Mouse (Mus musculus) midbrain, embryonic 16.5 days (tissue): ENCODE data around the gene Mast2. TPM values are rescaled to one million over a fixed set of nuclear protein-coding genes. Genes with fewer than 3 reads are reported as not detected.

Experiments
- ATAC-seq: fragments of 200-750 bp; cut with Nextera tagmentation; 2 replicates; pipeline ENCODE4 v1.8.0; 2017; ENCODE audit warnings: moderate TSS enrichment
- H3K27ac ChIP-seq: fragments of 300-500 bp; sonication (generic); 2 replicates; pipeline ENCODE4 v1.5.1; 2014; ENCODE audit warnings: mild to moderate bottlenecking, low read length, mixed read lengths
- H3K27me3 ChIP-seq: fragments of 300-500 bp; sonication (generic); 2 replicates; pipeline ENCODE4 v1.6.1; 2014; ENCODE audit warnings: low read depth, low read length, mixed read lengths; ENCODE audit not compliant: control insufficient read depth, insufficient read depth
- H3K36me3 ChIP-seq: fragments of 300-500 bp; sonication (generic); 2 replicates; pipeline ENCODE4 v1.6.1; 2014; ENCODE audit warnings: mild to moderate bottlenecking, low read length, moderate library complexity, mixed read lengths; ENCODE audit not compliant: control insufficient read depth, insufficient read depth
- H3K4me1 ChIP-seq: fragments of 300-500 bp; sonication (generic); 2 replicates; pipeline ENCODE4 v1.6.1; 2014; ENCODE audit warnings: mild to moderate bottlenecking, low read length, mixed read lengths; ENCODE audit not compliant: control insufficient read depth, insufficient read depth
- H3K4me2 ChIP-seq: fragments of 300-500 bp; sonication (generic); 2 replicates; pipeline ENCODE4 v1.6.1; 2014; ENCODE audit warnings: mild to moderate bottlenecking, low read length, mixed read lengths
- H3K4me3 ChIP-seq: fragments of 300-500 bp; sonication (generic); 2 replicates; pipeline ENCODE4 v1.5.1; 2014; ENCODE audit warnings: low read depth, mild to moderate bottlenecking, low read length, moderate library complexity, mixed read lengths
- H3K9ac ChIP-seq: fragments of 300-500 bp; sonication (generic); 2 replicates; pipeline ENCODE4 v1.6.1; 2014; ENCODE audit warnings: low read depth, low read length, mixed read lengths
- H3K9me3 ChIP-seq: fragments of 300-500 bp; sonication (generic); replicated peaks from 2 replicates; pipeline ENCODE4 v1.6.1; 2014; ENCODE audit warnings: mild to moderate bottlenecking, low read length, mixed read lengths; ENCODE audit not compliant: control insufficient read depth, poor library complexity, severe bottlenecking
- WGBS: fragments of 180-500 bp; shearing (Covaris S2); extraction: QIAGEN DNeasy Blood & Tissue Kit; methylation state at CpG from one replicate; pipeline ENCODE4 v1.1.7; 2014; 5-methylcytosine and 5-hydroxymethylcytosine counted together
- polyA plus RNA-seq: library from polyadenylated mRNA; unstranded; fragments of >200 nt; fragmentation: Nextera tagmentation; extraction: Ambion mirVana; gene quantifications from 2 replicates; pipeline ENCODE4 v1.2.1, GENCODE M21; 2015

The Mast2 gene
- polyA plus RNA-seq, 1 experiment from 2014 or later: 47.2 TPM

GRCm38 (mm10) chr4:116435626-116436025 is 28.4 kb downstream of the Mast2 start:
- Histone ChIP-seq H3K4me3 (no peak overlapping the region), H3K27ac (no peak overlapping the region), H3K9ac (no peak overlapping the region), H3K27me3 (no peaks in the 10 kb centered on the region), H3K36me3 (peaks cover 7% of the 10 kb centered on the region; the same call in 1 of the 2 replicates), H3K4me1 (no peaks in the 10 kb centered on the region), H3K4me2 (no peak overlapping the region), H3K9me3 (no peaks in the 10 kb centered on the region)
- ATAC-seq: no peak
- WGBS: 96% methylated on average over 4 of the region's 4 CpGs

DNA sequence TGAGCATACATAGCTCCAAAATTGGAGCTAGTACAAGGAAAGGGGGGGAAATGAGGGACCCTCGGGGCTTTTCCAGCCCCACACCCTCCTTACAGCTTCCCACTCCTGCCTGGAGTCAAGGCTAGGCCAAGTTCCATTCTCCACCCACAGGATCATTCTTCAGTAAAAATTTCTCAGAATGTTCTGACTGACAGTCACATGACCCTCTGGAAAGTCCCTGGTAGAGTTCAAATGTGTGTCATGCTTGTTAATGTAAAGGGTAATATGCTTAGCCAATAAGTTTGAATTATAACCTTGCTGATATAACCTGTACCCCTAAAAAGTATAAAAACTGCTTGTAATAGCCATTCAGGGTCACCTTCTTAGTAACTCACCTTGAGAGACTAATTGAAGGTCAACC is 41.8 kb downstream of the Mast2 start:
- no peak overlapping the region for H3K27ac ChIP-seq
- H3K36me3 ChIP-seq: peaks cover 4% of the 10 kb centered on the region; the same call in 1 of the 2 replicates
- H3K4me1 ChIP-seq: no peaks in the 10 kb centered on the region
- H3K4me3 ChIP-seq: no peak overlapping the region
- no peaks in the 10 kb centered on the region for H3K27me3 ChIP-seq
- H3K9me3 ChIP-seq: no peaks in the 10 kb centered on the region
- no peak overlapping the region for H3K9ac ChIP-seq
- no peak for ATAC-seq
- H3K4me2 ChIP-seq: no peak overlapping the region
- WGBS: 92% methylated on average over 1 of the region's 1 CpGs

- Histone ChIP-seq H3K4me1 (no peaks in the 10 kb centered on the region), H3K4me3 (no peak overlapping the region), H3K9me3 (no peaks in the 10 kb centered on the region), H3K9ac (no peak overlapping the region), H3K36me3 (peaks cover 4% of the 10 kb centered on the region; the same call in 1 of the 2 replicates), H3K27me3 (no peaks in the 10 kb centered on the region), H3K27ac (no peak overlapping the region), H3K4me2 (no peak overlapping the region)
- 92% methylated on average over 3 of the region's 3 CpGs for WGBS
- no peak for ATAC-seq
Measured at GRCm38 (mm10) chr4:116421170-116421569, 42.8 kb downstream of the Mast2 start.

DNA sequence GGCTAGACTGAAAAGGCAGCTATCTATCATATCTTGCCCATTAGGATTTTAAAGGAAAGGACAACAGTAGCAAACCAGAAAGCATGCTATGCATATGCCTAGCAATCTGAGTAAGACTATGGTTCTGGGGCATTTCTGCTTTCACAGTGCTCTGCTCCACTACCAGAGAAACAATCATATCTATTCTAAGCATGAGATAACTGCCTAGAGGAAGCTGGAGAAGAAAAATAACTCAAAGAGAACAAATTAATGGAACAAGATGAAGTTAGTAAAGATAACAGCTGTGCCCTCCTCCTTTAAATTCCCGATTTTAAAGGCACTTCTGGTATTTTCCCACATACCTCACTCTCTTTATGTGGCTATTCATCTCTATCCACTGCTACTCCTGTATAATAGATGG is 51.0 kb downstream of the Mast2 start:
- 0 out of 2 replicates have a peak, but pooled peaks cover 2% of the 10 kb centered on the region for H3K36me3 ChIP-seq
- no peak overlapping the region for H3K27ac ChIP-seq
- no peaks in the 10 kb centered on the region for H3K4me1 ChIP-seq
- ATAC-seq: no peak
- H3K4me3 ChIP-seq: no peak overlapping the region
- H3K4me2 ChIP-seq: no peak overlapping the region
- 54% methylated on average over 1 of the region's 1 CpGs for WGBS
- H3K9ac ChIP-seq: no peak overlapping the region
- no peaks in the 10 kb centered on the region for H3K9me3 ChIP-seq
- no peaks in the 10 kb centered on the region for H3K27me3 ChIP-seq

DNA sequence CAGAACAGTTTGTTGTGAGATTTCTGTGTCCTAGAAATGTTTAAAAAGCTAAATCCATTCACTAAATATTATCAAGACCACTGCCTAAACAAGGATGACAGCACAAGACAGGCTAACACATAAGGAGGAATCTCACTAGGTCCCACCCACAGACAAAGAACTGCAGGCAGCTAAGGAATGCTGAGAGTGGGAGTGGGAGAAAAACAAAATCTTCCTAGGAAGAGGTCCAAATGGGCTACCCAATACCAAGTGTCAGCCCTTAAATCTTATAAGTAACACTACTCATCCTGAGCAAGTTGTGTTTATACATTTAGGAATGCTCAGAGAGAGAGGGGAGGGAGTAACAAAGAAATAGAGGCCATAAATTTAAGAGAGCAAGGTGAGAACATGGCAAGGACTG is 52.6 kb downstream of the Mast2 start:
- H3K9ac ChIP-seq: no peak overlapping the region
- peaks cover 3% of the 10 kb centered on the region for H3K4me1 ChIP-seq
- no peak for ATAC-seq
- no peak overlapping the region for H3K4me3 ChIP-seq
- H3K36me3 ChIP-seq: no peaks in the 10 kb centered on the region
- H3K4me2 ChIP-seq: no peak overlapping the region
- no peaks in the 10 kb centered on the region for H3K9me3 ChIP-seq
- no peaks in the 10 kb centered on the region for H3K27me3 ChIP-seq
- no peak overlapping the region for H3K27ac ChIP-seq

DNA sequence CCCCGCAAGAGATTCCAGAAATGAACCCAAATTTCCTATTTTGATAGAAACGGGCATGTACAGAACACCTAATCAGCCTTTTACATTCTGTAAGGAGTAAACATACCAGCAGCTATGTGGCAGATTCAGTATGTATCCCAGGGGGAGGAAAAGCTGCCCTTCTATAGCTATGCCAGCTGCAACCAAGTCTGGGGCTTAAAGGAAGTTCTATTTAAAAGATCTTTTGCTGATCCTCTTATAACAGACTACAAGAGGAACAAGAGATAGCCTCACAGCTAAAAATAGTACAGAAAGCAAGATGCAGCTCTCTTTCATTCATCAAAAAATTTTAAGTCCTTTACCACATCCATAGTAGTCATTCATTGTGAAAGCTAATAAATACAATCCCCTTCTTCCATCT is 57.3 kb downstream of the Mast2 start:
- no peak; the same call in 1 of the 2 replicates for ATAC-seq
- Histone ChIP-seq H3K27me3 (no peaks in the 10 kb centered on the region), H3K4me3 (no peak overlapping the region), H3K4me2 (peak overlapping the region; percentile 34), H3K9ac (peak overlapping the region; percentile 46; the same call in 1 of the 2 replicates), H3K36me3 (no peaks in the 10 kb centered on the region), H3K4me1 (peaks cover 20% of the 10 kb centered on the region), H3K9me3 (no peaks in the 10 kb centered on the region), H3K27ac (0 out of 2 replicates have a peak overlapping the region, but pooled peaks have one; percentile 71)
- WGBS: 54% methylated on average over 2 of the region's 2 CpGs

DNA sequence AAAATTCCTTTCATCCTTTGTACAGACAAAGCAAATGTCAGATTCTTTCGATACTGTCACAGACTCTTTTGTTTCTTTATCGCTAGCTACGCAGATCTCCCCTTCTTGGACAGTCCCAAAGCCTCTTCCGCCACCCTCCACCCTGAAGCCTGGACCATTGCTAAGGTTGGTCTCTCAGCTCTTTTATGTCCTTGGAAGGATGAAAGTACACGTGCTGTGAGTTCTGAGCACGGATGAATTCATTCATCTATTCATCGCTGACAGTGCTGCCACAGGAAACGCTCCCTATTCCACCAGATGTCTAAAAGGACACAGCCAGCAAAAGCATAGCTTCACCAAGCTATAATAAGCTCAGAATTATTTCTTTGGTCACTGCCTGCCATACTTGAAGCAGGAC is 58.0 kb downstream of the Mast2 start:
- Histone ChIP-seq H3K9me3 (no peaks in the 10 kb centered on the region), H3K4me2 (peak overlapping the region; percentile 72), H3K4me1 (peaks cover 26% of the 10 kb centered on the region), H3K27me3 (no peaks in the 10 kb centered on the region), H3K27ac (peak overlapping the region; percentile 92), H3K36me3 (no peaks in the 10 kb centered on the region), H3K9ac (peak overlapping the region; percentile 65), H3K4me3 (peak overlapping the region; percentile 40)
- ATAC-seq: peak; percentile 72
- WGBS: under 1% methylated on average over 8 of the region's 8 CpGs

- peak overlapping the region; percentile 40 for H3K4me3 ChIP-seq
- H3K4me1 ChIP-seq: peaks cover 26% of the 10 kb centered on the region
- H3K27ac ChIP-seq: peak overlapping the region; percentile 92
- no peaks in the 10 kb centered on the region for H3K27me3 ChIP-seq
- ATAC-seq: peak; percentile 40; the same call in 1 of the 2 replicates
- peak overlapping the region; percentile 65 for H3K9ac ChIP-seq
- H3K9me3 ChIP-seq: no peaks in the 10 kb centered on the region
- 9% methylated on average over 7 of the region's 7 CpGs for WGBS
- peak overlapping the region; percentile 72 for H3K4me2 ChIP-seq
- no peaks in the 10 kb centered on the region for H3K36me3 ChIP-seq
Measured at GRCm38 (mm10) chr4:116405276-116405954, 58.6 kb downstream of the Mast2 start.

GRCm38 (mm10) chr4:116403884-116404283 is 60.1 kb downstream of the Mast2 start:
- Histone ChIP-seq H3K4me3 (peak overlapping the region; percentile 35), H3K4me2 (peak overlapping the region; percentile 62), H3K4me1 (peaks cover 26% of the 10 kb centered on the region), H3K27me3 (no peaks in the 10 kb centered on the region), H3K27ac (0 out of 2 replicates have a peak overlapping the region, but pooled peaks have one; percentile 33), H3K9me3 (no peaks in the 10 kb centered on the region), H3K9ac (no peak overlapping the region), H3K36me3 (no peaks in the 10 kb centered on the region)
- peak; percentile 73 for ATAC-seq
- WGBS: 42% methylated on average over 2 of the region's 2 CpGs
